Mouse (Mus musculus) kidney, embryonic 15.5 days (tissue): Measurements from ENCODE around the gene Zfyve1. TPM values are rescaled to one million over a fixed set of nuclear protein-coding genes. Genes with fewer than 3 reads are reported as not detected.
"Not testable (repeated sequence)": the region's sequence is repeated elsewhere in the genome, so short reads cannot be mapped to it uniquely, and the experiment has no call there.

Source experiments
- ATAC-seq: fragments of 200-750 bp; cut with Nextera tagmentation; replicated peaks from 2 replicates; pipeline ENCODE4 v1.8.0; 2017; ENCODE audit warnings: moderate TSS enrichment; ENCODE audit not compliant: low FRiP score
- H3K27ac ChIP-seq: fragments of 300-500 bp; sonication (generic); 2 replicates; pipeline ENCODE4 v1.5.1; 2015; ENCODE audit warnings: mild to moderate bottlenecking, inconsistent platforms
- H3K27me3 ChIP-seq: fragments of 300-500 bp; sonication (generic); 2 replicates; pipeline ENCODE4 v1.6.1; 2015; ENCODE audit warnings: inconsistent platforms
- H3K36me3 ChIP-seq: fragments of 300-500 bp; sonication (generic); 2 replicates; pipeline ENCODE4 v1.6.1; 2015; ENCODE audit warnings: inconsistent platforms
- H3K4me1 ChIP-seq: fragments of 300-500 bp; sonication (generic); 2 replicates; pipeline ENCODE4 v1.6.1; 2015; ENCODE audit warnings: inconsistent platforms
- H3K4me2 ChIP-seq: fragments of 300-500 bp; sonication (generic); 2 replicates; pipeline ENCODE4 v1.6.1; 2015; ENCODE audit warnings: moderate library complexity, mild to moderate bottlenecking, inconsistent platforms
- H3K4me3 ChIP-seq: fragments of 300-500 bp; sonication (generic); replicated peaks from 2 replicates; pipeline ENCODE4 v1.5.1; 2015; ENCODE audit warnings: mild to moderate bottlenecking, inconsistent platforms
- H3K9ac ChIP-seq: fragments of 300-500 bp; sonication (generic); 2 replicates; pipeline ENCODE4 v1.6.1; 2015; ENCODE audit warnings: mild to moderate bottlenecking, inconsistent platforms
- H3K9me3 ChIP-seq: fragments of 300-500 bp; sonication (generic); replicated peaks from 2 replicates; pipeline ENCODE4 v1.6.1; 2016; ENCODE audit warnings: inconsistent platforms
- WGBS: fragments of 180-500 bp; shearing (Covaris S2); methylation state at CpG from one replicate; pipeline ENCODE4 v1.1.7; 2015; ENCODE audit warnings: mixed read lengths; 5-methylcytosine and 5-hydroxymethylcytosine counted together
- polyA plus RNA-seq: library from polyadenylated mRNA; unstranded; fragments of >200 nt; fragmentation: Nextera tagmentation; extraction: Ambion mirVana; gene quantifications from 2 replicates; pipeline ENCODE4 v1.2.1, GENCODE M21; 2015

Gene Zfyve1
- 18.5 and 20.1 TPM in 2 replicates for polyA plus RNA-seq

DNA sequence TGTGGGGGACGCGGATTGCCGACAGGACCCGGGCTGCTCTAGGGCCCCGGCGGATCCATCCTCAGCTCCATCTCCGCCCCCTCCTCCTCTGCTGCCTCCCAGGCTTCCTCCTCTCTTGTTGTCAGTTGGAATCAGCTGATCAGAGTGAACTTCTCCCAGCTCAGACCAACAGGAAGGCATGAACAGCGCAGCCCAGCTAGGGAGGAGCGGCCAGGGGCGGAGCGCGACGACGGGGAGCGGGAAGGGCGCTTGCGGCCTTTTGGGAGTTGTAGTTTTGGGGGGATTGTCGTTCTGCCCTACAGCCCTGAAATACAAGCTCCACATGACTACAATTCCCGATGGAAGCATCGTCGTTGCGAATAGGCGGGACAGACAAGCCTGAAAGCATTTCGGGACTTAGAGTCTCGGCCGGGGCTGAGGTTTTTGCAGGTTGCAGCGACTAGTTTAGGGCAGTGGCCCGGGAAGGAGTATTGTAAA is at the start of gene Zfyve1:
TSS of gene Zfyve1 (minus strand) at position 198 of the 477 bp plus-strand sequence.
- H3K36me3 ChIP-seq = peaks cover 24% of the 10 kb centered on the region
- peak; percentile 99 for ATAC-seq
- H3K27me3 ChIP-seq = no peaks in the 10 kb centered on the region
- peak within 1 kb of the TSS; percentile 94 for H3K27ac ChIP-seq
- H3K9ac ChIP-seq = peak within 1 kb of the TSS; percentile 95
- peak within 1 kb of the TSS; percentile 98 for H3K4me3 ChIP-seq
- H3K4me1 ChIP-seq = peaks cover 23% of the 10 kb centered on the region
- no peaks in the 10 kb centered on the region for H3K9me3 ChIP-seq
- peak within 1 kb of the TSS; percentile 73 for H3K4me2 ChIP-seq
- WGBS = 1% methylated on average over 28 of the region's 28 CpGs

- 81% methylated on average over 1 of the region's 1 CpGs for WGBS
- Histone ChIP-seq H3K27ac (no peak overlapping the region), H3K9me3 (no peaks in the 10 kb centered on the region), H3K9ac (no peak overlapping the region), H3K4me3 (no peak overlapping the region), H3K4me1 (no peaks in the 10 kb centered on the region), H3K36me3 (peaks cover 66% of the 10 kb centered on the region), H3K4me2 (no peak overlapping the region), H3K27me3 (no peaks in the 10 kb centered on the region)
- no peak for ATAC-seq
Observed at GRCm38 (mm10) chr12:83643116-83643515, 46.1 kb upstream of the Zfyve1 start.

DNA sequence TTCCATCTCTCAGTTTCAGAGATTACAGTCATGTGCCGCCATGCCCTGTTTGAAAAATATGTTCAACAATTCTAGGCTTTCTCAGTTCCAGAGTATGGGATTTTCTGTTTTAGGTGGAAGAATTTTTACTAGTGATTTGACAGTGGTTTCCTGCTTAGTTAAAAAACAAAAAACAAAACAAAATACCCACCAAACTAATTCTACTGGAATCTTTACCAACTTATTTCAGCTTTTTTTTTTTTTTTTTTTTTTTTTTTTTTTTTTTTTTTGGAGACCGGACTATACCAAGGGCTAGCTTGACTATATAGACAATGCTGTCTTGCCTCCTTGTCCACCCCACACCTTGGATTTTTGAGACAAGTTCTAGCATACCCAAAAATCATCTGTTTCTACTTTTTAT is 44.2 kb upstream of the Zfyve1 start:
- no peak for ATAC-seq
- H3K36me3 ChIP-seq = peaks cover 70% of the 10 kb centered on the region
- H3K4me3 ChIP-seq = no peak overlapping the region
- H3K27me3 ChIP-seq = no peaks in the 10 kb centered on the region
- H3K4me2 ChIP-seq = no peak overlapping the region
- H3K4me1 ChIP-seq = no peaks in the 10 kb centered on the region
- WGBS = 94% methylated on average over 2 of the region's 2 CpGs
- H3K9me3 ChIP-seq = no peaks in the 10 kb centered on the region
- no peak overlapping the region for H3K27ac ChIP-seq
- H3K9ac ChIP-seq = no peak overlapping the region

DNA sequence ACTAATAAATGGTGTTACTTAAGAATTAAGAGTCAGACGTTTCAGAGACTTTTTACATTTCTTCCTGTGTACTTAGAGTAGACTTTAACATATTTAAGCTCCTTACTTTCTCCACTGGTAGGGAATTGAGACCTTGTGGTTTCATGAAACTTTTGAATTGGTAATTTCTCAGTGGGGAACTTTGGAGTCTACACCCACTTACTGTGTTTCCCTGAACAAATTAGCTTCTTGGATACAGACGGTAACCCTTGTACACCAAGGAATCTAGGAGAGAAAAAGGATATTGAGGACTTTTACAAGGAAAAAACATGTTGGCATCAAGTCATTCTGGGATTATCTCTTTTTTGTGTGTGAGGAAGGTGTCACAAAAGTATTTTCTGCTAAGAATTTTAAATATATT is 36.8 kb upstream of the Zfyve1 start:
- Histone ChIP-seq H3K4me1 (0 out of 2 replicates have a peak, but pooled peaks cover 5% of the 10 kb centered on the region), H3K4me2 (peak overlapping the region; percentile 62)
- WGBS = 40% methylated on average over 2 of the region's 2 CpGs

DNA sequence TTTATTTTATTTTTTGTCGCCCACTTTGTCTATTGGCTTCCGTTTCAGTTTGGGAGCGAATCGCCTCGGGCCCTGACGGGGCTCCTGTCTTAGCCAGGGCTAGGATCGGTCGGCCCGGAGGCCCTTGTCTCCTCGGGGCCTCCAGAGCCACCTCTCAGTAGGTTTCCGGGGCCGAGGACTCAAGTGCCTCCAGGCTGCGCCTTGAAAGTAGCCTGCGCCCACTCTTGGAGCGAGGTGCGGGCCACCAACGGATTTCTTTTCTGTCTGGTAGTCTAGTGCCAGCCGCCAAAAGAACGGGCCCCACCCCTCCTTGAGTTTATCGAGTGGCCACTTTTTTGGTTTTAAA is 35.6 kb upstream of the Zfyve1 start:
- Histone ChIP-seq H3K36me3 (peaks cover 26% of the 10 kb centered on the region), H3K27ac (peak overlapping the region; percentile 96), H3K4me3 (peak overlapping the region; percentile 94), H3K4me1 (0 out of 2 replicates have a peak, but pooled peaks cover 5% of the 10 kb centered on the region), H3K4me2 (peak overlapping the region; percentile 62), H3K9ac (peak overlapping the region; percentile 92), H3K9me3 (no peaks in the 10 kb centered on the region), H3K27me3 (no peaks in the 10 kb centered on the region)
- peak; percentile 57; the same call in 1 of the 2 replicates for ATAC-seq
- WGBS = 0% methylated on average over 20 of the region's 20 CpGs

More for the DNA sequence above, 36.8 kb upstream of the Zfyve1 start:
- no peaks in the 10 kb centered on the region for H3K9me3 ChIP-seq
- H3K9ac ChIP-seq = no peak overlapping the region
- ATAC-seq = no peak
- no peaks in the 10 kb centered on the region for H3K27me3 ChIP-seq
- H3K4me3 ChIP-seq = peak overlapping the region; percentile 94; the same call in 1 of the 2 replicates
- peaks cover 32% of the 10 kb centered on the region for H3K36me3 ChIP-seq
- no peak overlapping the region for H3K27ac ChIP-seq

DNA sequence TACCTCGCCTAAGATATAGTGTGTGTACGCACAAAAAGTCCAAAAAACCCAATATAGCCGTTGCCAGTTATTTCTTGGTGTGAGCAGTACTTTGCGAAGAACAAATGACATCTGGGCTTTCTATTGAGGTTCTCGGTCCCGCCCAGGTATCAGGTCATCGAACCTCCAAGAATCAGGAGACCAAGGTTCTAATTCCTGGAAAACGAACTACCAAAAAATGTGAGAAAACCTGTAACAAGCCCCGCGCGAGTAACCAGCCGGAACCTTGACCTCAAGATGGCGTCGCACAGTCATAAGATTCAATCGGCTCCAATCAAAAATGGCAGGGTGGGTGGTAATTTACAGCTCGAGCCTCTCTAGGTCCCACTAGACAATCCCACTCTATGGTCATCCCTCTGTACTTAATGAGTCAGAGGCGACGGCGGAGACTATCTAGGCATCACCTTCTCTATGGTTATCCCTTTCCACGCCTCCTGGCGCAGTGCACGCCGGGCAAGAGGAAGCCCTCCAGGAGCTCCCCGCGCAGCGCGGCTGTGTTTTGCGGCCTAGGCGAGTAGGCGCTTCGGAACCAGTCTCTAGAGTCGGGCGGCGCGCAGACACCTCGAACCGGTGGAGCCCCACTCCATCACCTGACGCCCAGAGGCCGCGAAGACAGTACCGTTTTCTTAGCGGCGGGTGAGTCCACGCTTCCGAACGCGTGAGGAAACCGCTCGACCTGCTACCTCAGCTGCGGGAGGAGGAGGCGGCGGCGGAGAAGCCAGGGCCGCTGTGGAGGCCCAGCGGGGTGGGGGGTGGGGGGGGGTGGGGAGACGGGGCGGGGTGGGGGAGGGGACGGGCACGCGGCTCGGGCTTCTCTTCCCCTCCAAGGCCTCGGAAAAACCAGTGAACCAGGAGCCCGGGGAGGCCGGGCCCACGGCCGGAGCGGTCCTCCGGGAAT is 35.0 kb upstream of the Zfyve1 start:
- Histone ChIP-seq H3K4me1 (0 out of 2 replicates have a peak, but pooled peaks cover 5% of the 10 kb centered on the region), H3K4me3 (peak overlapping the region; percentile 94), H3K27me3 (no peaks in the 10 kb centered on the region), H3K9ac (peak overlapping the region; percentile 92), H3K9me3 (no peaks in the 10 kb centered on the region), H3K27ac (peak overlapping the region; percentile 96), H3K36me3 (peaks cover 19% of the 10 kb centered on the region), H3K4me2 (peak overlapping the region; percentile 62)
- ATAC-seq = peak; percentile 100
- WGBS = under 1% methylated on average over 59 of the region's 68 CpGs

DNA sequence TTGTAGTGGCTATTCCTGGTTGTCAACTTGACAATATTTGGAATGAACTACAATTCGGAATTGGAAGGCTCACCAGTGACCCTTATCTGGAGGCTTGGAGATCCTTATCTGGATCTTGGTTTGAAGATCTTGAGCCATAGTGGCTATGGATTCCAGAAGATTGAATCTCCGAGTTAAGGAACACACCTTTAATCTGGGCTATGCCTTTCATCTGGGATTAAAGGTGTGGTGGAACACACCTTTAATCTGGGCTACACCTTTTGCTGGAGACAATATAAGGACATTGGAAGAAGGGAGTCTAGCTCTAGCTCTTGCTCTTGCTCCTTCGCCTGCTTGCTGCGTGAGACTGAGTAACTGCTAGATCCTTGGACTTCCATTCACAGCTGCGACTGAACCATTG is 33.9 kb upstream of the Zfyve1 start, which contains the start of gene Rbm25:
TSS of gene Rbm25 (plus strand) at position 301 of the 400 bp plus-strand sequence.
- not testable (repeated sequence) for ATAC-seq, H3K36me3 ChIP-seq, H3K9me3 ChIP-seq, H3K4me1 ChIP-seq, H3K27me3 ChIP-seq
- H3K4me3 ChIP-seq = peak within 1 kb of the TSS; percentile 94
- H3K27ac ChIP-seq = peak within 1 kb of the TSS; percentile 96
- peak within 1 kb of the TSS; percentile 92 for H3K9ac ChIP-seq
- WGBS = no CpG with 5 or more reads among the region's 5 CpGs
- peak within 1 kb of the TSS; percentile 55 for H3K4me2 ChIP-seq

- H3K9me3 ChIP-seq = no peaks in the 10 kb centered on the region
- H3K27me3 ChIP-seq = no peaks in the 10 kb centered on the region
- WGBS = 86% methylated on average over 1 of the region's 1 CpGs
Observed at GRCm38 (mm10) chr12:83624321-83624720, 27.3 kb upstream of the Zfyve1 start.

GRCm38 (mm10) chr12:83622031-83622755 is 25.2 kb upstream of the Zfyve1 start:
- 74% methylated on average over 6 of the region's 6 CpGs for WGBS
- H3K4me1 ChIP-seq = no peaks in the 10 kb centered on the region

More at GRCm38 (mm10) chr12:83624321-83624720, 27.3 kb upstream of the Zfyve1 start:
- H3K4me3 ChIP-seq = no peak overlapping the region
- no peaks in the 10 kb centered on the region for H3K4me1 ChIP-seq
- no peak overlapping the region for H3K9ac ChIP-seq
- ATAC-seq = no peak
- H3K27ac ChIP-seq = no peak overlapping the region
- H3K4me2 ChIP-seq = no peak overlapping the region
- H3K36me3 ChIP-seq = no peaks in the 10 kb centered on the region

GRCm38 (mm10) chr12:83620694-83621093 is 23.7 kb upstream of the Zfyve1 start:
- H3K4me1 ChIP-seq, H3K9ac ChIP-seq, ATAC-seq, H3K27ac ChIP-seq, H3K9me3 ChIP-seq, H3K4me3 ChIP-seq, H3K36me3 ChIP-seq, H3K27me3 ChIP-seq: not testable (repeated sequence)
- WGBS = 63% methylated on average over 23 of the region's 23 CpGs
- peak overlapping the region; percentile 38; the same call in 1 of the 2 replicates for H3K4me2 ChIP-seq

More at GRCm38 (mm10) chr12:83622031-83622755, 25.2 kb upstream of the Zfyve1 start:
- no peak for ATAC-seq
- Histone ChIP-seq H3K27me3 (no peaks in the 10 kb centered on the region), H3K27ac (no peak overlapping the region), H3K9me3 (no peaks in the 10 kb centered on the region), H3K36me3 (no peaks in the 10 kb centered on the region), H3K4me2 (no peak overlapping the region), H3K4me3 (no peak overlapping the region), H3K9ac (no peak overlapping the region)

GRCm38 (mm10) chr12:83618981-83619380 is 22.0 kb upstream of the Zfyve1 start:
- WGBS = 85% methylated on average over 2 of the region's 2 CpGs
- Histone ChIP-seq H3K9me3 (no peaks in the 10 kb centered on the region), H3K4me3 (no peak overlapping the region), H3K27me3 (no peaks in the 10 kb centered on the region), H3K4me2 (no peak overlapping the region), H3K36me3 (no peaks in the 10 kb centered on the region), H3K27ac (no peak overlapping the region), H3K4me1 (no peaks in the 10 kb centered on the region), H3K9ac (no peak overlapping the region)
- no peak for ATAC-seq

GRCm38 (mm10) chr12:83617261-83617660 is 20.2 kb upstream of the Zfyve1 start:
- H3K27me3 ChIP-seq = no peaks in the 10 kb centered on the region
- no peaks in the 10 kb centered on the region for H3K4me1 ChIP-seq
- H3K9me3 ChIP-seq = no peaks in the 10 kb centered on the region
- no peak overlapping the region for H3K27ac ChIP-seq
- H3K9ac ChIP-seq = no peak overlapping the region
- no peaks in the 10 kb centered on the region for H3K36me3 ChIP-seq
- WGBS = 95% methylated on average over 5 of the region's 5 CpGs
- no peak overlapping the region for H3K4me3 ChIP-seq
- ATAC-seq = no peak
- H3K4me2 ChIP-seq = no peak overlapping the region
